Mouse (Mus musculus) kidney, embryonic 14.5 days (tissue): ENCODE results near the gene Retreg1. TPM values are rescaled to one million over a fixed set of nuclear protein-coding genes. Genes with fewer than 3 reads are reported as not detected.

Source experiments
- ATAC-seq: fragments of 200-750 bp; cut with Nextera tagmentation; 2 replicates; pipeline ENCODE4 v1.8.0; 2017; ENCODE audit warnings: moderate number of reproducible peaks, mild to moderate bottlenecking, moderate TSS enrichment, moderate library complexity; ENCODE audit not compliant: low FRiP score, low TSS enrichment
- H3K27ac ChIP-seq: fragments of 300-500 bp; sonication (generic); 2 replicates; pipeline ENCODE4 v1.5.1; 2014; ENCODE audit warnings: low read depth, mild to moderate bottlenecking, low read length, moderate library complexity, mixed read lengths
- H3K27me3 ChIP-seq: fragments of 300-500 bp; sonication (generic); 2 replicates; pipeline ENCODE4 v1.6.1; 2014; ENCODE audit warnings: mild to moderate bottlenecking, low read length; ENCODE audit not compliant: control insufficient read depth, insufficient read depth
- H3K36me3 ChIP-seq: fragments of 300-500 bp; sonication (generic); 2 replicates; pipeline ENCODE4 v1.6.1; 2014; ENCODE audit warnings: low read length, mixed read lengths; ENCODE audit not compliant: control insufficient read depth, insufficient read depth
- H3K4me1 ChIP-seq: fragments of 300-500 bp; sonication (generic); 2 replicates; pipeline ENCODE4 v1.6.1; 2014; ENCODE audit warnings: low read length, mixed read lengths; ENCODE audit not compliant: control insufficient read depth, insufficient read depth
- H3K4me2 ChIP-seq: fragments of 300-500 bp; sonication (generic); replicated peaks from 2 replicates; pipeline ENCODE4 v1.6.1; 2014; ENCODE audit warnings: low read depth, mild to moderate bottlenecking, low read length
- H3K4me3 ChIP-seq: fragments of 300-500 bp; sonication (generic); 2 replicates; pipeline ENCODE4 v1.5.1; 2014; ENCODE audit warnings: mild to moderate bottlenecking, low read length
- H3K9ac ChIP-seq: fragments of 300-500 bp; sonication (generic); 2 replicates; pipeline ENCODE4 v1.6.1; 2014; ENCODE audit warnings: low read depth, mild to moderate bottlenecking, low read length, moderate library complexity
- H3K9me3 ChIP-seq: fragments of 300-500 bp; sonication (generic); 2 replicates; pipeline ENCODE4 v1.6.1; 2016; ENCODE audit warnings: low read length; ENCODE audit not compliant: control insufficient read depth
- WGBS: fragments of 180-500 bp; shearing (Covaris S2); extraction: QIAGEN DNeasy Blood & Tissue Kit; methylation state at CpG from one replicate; pipeline ENCODE4 v1.1.7; 2014; 5-methylcytosine and 5-hydroxymethylcytosine counted together
- polyA plus RNA-seq: library from polyadenylated mRNA; unstranded; fragments of >200 nt; fragmentation: Nextera tagmentation; extraction: Ambion mirVana; gene quantifications from 2 replicates; pipeline ENCODE4 v1.2.1, GENCODE M21; 2014

The Retreg1 gene
- polyA plus RNA-seq, 1 experiment from 2014 or later, result 14.6 TPM

DNA sequence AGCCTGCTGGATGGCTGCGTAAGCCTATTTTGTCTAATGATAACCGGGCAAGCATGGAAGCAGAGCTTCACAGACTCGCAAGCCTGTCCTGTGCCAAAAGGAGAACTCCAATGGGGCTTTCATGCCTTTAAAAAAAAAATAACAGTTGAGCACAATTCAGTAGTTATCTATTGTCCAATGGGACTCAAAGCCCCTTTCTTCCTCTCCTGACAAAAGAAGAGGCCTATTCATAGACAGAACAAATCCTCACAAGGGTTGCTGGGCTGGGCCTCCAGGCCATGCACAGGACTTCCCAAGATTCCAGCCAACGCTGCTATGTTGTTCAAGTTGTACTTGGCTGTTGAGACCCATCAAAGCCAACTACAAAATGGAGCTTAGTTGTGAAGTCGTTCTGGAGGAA, 56.0 kb downstream of the Retreg1 start:
- 64% methylated on average over 5 of the region's 5 CpGs for WGBS
- no peaks in the 10 kb centered on the region for H3K9me3 ChIP-seq
- no peaks in the 10 kb centered on the region for H3K4me1 ChIP-seq
- H3K9ac ChIP-seq, result no peak overlapping the region
- no peak for ATAC-seq
- H3K36me3 ChIP-seq, result no peaks in the 10 kb centered on the region
- no peak overlapping the region for H3K27ac ChIP-seq
- no peaks in the 10 kb centered on the region for H3K27me3 ChIP-seq
- no peak overlapping the region for H3K4me3 ChIP-seq
- H3K4me2 ChIP-seq, result no peak overlapping the region

DNA sequence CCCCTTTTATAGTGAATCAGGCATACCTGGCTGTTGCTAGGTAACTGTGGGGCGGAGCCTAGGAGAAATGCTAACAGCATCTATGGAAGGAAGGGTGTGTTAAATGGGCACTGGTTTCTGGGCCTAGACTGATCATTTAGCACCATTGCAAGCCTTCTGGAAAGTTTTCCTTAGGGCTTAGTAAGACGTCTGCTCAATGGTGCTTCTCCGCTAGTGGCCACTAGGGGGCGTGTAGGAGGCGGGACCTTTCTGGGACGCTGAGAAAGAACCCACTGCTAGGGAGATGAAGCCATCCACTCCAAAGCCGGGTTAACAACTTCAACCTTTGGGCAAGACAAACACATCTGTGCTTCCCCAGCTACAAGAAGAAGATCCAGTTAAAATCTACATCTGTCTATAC, 57.6 kb downstream of the Retreg1 start:
- 7% methylated on average over 7 of the region's 7 CpGs for WGBS
- 0 out of 2 replicates have a peak, but pooled peaks have one; percentile 24 for ATAC-seq
- Histone ChIP-seq H3K9me3 (no peaks in the 10 kb centered on the region), H3K4me2 (no peak overlapping the region), H3K27me3 (no peaks in the 10 kb centered on the region), H3K27ac (no peak overlapping the region), H3K36me3 (no peaks in the 10 kb centered on the region), H3K9ac (no peak overlapping the region), H3K4me1 (no peaks in the 10 kb centered on the region), H3K4me3 (no peak overlapping the region)

DNA sequence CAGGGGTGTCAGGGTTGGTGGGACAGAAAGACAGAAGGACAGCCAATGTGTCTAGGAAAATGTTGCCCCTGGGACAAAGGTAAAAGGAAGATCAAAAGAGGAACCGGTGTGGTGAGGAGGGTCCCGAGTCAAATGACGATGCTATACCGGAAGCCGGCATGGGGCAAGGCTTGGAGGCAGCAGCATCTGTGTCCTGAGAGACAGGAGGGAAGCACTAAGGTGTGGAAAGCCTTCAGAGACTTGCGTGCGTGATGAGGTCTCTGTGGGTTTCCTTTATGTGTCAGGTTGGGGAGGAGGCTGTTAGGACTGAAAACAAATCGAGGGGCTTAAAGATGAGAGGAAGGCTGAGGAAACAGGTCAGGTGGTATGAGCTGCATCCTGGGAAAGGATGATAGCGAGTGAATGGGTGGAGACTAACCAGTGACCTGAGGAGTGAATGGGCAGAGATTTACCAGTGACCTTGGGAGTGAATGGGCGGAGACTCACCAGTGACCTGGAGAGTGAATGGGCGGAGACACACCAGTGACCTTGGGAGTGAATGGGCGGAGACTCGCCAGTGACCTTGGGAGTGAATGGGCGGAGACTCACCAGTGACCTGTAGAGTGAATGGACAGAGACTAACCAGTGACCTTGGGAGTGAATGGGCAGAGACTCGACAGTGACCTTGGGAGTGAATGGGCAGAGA, 60.1 kb downstream of the Retreg1 start:
- ATAC-seq, result no peak
- no peaks in the 10 kb centered on the region for H3K36me3 ChIP-seq
- H3K9me3 ChIP-seq, result no peaks in the 10 kb centered on the region
- 92% methylated on average over 15 of the region's 15 CpGs for WGBS
- H3K27ac ChIP-seq, result no peak overlapping the region
- no peaks in the 10 kb centered on the region for H3K4me1 ChIP-seq
- H3K4me2 ChIP-seq, result no peak overlapping the region
- H3K27me3 ChIP-seq, result no peaks in the 10 kb centered on the region
- no peak overlapping the region for H3K4me3 ChIP-seq
- H3K9ac ChIP-seq, result no peak overlapping the region

DNA sequence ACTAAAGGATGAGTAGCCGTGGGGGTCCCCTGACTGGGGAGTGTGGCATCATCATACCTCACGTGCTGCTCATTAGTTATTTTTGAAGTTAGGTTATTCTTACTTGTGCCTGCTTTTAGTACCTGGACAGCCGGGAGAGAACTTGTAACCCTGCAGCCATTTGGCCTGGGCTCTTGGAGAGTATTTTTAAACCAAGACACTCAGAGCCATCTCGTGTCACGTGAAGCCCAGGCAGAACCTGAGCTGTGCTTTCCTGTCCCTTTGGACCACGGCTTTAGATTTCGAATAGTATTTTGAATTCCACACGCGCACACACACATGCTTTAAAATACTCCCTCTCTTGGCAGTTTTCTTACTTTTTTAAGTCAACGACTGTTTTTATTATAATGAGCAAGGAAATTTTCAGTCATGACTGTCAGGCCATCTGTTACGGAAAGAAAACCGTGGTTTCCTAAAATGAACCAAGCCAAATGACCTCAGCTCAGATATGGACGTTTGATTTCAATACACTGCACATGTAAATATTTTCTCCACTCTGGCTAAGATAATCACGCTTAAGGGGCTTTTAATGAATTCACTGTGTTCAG, 61.5 kb downstream of the Retreg1 start:
- ATAC-seq, result no peak
- Histone ChIP-seq H3K27ac (no peak overlapping the region), H3K4me1 (no peaks in the 10 kb centered on the region), H3K9ac (no peak overlapping the region), H3K9me3 (no peaks in the 10 kb centered on the region), H3K27me3 (no peaks in the 10 kb centered on the region), H3K36me3 (no peaks in the 10 kb centered on the region), H3K4me2 (no peak overlapping the region), H3K4me3 (no peak overlapping the region)
- 81% methylated on average over 14 of the region's 14 CpGs for WGBS

DNA sequence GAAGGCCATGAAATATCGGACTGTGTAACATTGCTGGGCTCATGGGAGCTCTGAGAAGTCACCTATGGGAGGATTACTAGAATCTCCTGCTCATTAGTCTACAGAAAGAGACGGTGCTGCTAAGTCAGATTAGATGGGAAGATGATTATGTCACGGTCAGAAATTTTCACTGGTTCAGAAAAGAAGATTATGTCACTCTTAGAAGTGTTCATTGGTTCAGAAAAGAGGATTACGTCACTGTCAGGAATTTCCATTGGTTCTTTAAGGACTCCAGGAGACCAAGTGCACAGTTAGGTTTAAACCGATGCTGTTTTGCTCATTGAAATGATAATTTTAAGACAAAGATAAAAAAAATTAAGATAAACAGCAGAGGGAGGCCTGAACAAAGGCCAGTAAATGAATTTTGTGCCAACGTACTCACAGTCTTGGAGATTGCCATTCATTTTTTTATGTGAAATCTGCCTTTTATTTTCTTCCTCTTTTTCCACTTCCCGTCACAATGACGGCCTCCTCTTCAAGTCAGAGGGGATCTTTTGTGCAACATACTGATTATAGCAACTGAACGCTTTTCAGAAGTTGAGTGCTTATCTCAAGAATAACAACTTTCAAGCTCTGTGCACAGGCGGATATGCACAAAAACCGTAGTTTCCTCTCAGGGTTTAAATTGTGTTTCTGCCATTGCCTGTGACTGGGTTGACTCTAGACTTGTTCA, 67.0 kb downstream of the Retreg1 start:
- H3K4me2 ChIP-seq, result no peak overlapping the region
- H3K4me1 ChIP-seq, result no peaks in the 10 kb centered on the region
- no peaks in the 10 kb centered on the region for H3K27me3 ChIP-seq
- no peak overlapping the region for H3K27ac ChIP-seq
- H3K4me3 ChIP-seq, result no peak overlapping the region
- no peak for ATAC-seq
- WGBS, result 83% methylated on average over 11 of the region's 11 CpGs
- no peaks in the 10 kb centered on the region for H3K36me3 ChIP-seq
- H3K9me3 ChIP-seq, result no peaks in the 10 kb centered on the region
- H3K9ac ChIP-seq, result no peak overlapping the region

DNA sequence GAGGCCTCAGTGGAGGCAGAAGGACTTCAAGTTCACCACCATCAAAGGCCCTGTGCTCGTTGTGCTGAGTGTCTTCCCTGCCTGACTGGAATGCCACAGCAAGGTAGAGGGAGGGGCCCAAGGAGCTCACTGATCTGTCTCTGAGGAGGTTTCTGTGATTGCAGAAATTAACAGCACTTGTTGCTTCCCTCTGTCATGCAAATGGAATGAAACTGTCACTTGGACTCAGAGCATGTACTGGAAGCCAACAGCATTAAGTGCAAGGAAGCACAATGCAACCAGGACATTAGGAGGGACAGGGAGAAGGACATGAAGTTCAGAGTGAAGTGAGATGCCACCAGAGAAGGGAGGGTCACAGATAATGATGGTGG, 67.5 kb downstream of the Retreg1 start:
- Histone ChIP-seq H3K27me3 (no peaks in the 10 kb centered on the region), H3K9ac (no peak overlapping the region), H3K4me1 (no peaks in the 10 kb centered on the region), H3K27ac (no peak overlapping the region), H3K9me3 (no peaks in the 10 kb centered on the region), H3K4me3 (no peak overlapping the region), H3K4me2 (no peak overlapping the region), H3K36me3 (no peaks in the 10 kb centered on the region)
- 19% methylated on average over 1 of the region's 1 CpGs for WGBS
- ATAC-seq, result no peak

DNA sequence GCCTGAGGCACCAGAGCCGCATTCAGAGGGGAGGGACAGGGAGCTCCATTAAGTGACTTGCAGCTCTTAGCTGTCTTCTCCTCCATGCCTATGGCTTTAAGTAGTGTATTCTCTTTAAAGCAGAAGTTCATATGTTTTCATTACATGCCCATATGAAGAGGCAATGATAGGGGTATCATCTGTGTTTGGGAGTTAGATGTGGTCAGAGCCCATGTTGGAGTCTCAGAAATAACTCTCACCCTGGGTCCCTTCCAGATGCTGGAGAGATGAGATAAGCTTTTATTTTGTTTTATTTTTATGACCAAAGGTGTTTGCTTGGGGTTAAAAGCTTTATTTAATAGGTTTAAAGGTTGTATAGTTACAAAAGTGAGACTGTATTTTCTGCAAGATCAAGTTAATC, 67.9 kb downstream of the Retreg1 start:
- Histone ChIP-seq H3K4me1 (no peaks in the 10 kb centered on the region), H3K9me3 (no peaks in the 10 kb centered on the region), H3K27ac (no peak overlapping the region), H3K4me2 (no peak overlapping the region), H3K36me3 (no peaks in the 10 kb centered on the region), H3K27me3 (no peaks in the 10 kb centered on the region), H3K9ac (no peak overlapping the region), H3K4me3 (no peak overlapping the region)
- no peak for ATAC-seq
- 87% methylated on average over 1 of the region's 1 CpGs for WGBS

DNA sequence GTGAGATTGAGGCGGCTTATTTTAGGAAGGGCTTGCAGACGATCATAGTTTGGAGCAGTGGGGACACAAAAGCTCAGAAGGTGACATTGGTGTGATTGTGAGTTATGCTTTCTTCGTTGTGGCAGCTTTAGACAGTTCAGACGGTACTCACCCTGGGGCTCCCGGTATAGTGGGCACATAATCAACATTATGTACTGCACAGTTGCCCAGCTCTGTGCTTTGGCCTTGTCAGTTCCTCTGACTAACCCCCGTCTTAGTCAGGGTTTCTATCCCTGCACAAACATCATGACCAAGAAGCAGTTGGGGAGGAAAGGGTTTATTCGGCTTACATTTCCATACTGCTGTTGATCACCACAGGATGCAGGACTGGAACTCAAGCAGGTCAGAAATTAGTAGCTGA, 69.9 kb downstream of the Retreg1 start:
- no peak for ATAC-seq
- H3K9me3 ChIP-seq, result no peaks in the 10 kb centered on the region
- no peaks in the 10 kb centered on the region for H3K36me3 ChIP-seq
- WGBS, result 87% methylated on average over 7 of the region's 7 CpGs
- 0 out of 2 replicates have a peak overlapping the region, but pooled peaks have one; percentile 24 for H3K27ac ChIP-seq
- no peak overlapping the region for H3K4me3 ChIP-seq
- H3K9ac ChIP-seq, result no peak overlapping the region
- no peak overlapping the region for H3K4me2 ChIP-seq
- H3K4me1 ChIP-seq, result no peaks in the 10 kb centered on the region
- no peaks in the 10 kb centered on the region for H3K27me3 ChIP-seq

DNA sequence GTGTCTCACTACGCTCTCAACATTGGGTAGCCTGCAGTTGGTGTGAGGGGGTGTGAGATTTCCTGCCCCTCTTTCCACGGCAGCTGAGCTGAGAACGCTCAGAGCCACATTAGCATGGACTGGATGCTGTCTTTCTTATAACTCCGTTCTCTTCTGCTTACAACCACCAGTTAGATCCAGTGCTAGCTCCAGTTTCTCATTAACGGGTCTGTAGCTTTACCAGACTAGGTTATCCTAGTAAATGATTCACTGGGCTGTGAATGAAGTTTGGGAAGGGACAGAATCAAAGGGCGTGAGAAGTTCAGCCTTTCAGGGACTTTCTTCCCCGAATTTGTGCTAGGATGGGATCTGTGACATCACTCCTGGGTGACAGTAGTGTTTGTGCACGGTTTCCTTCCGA, 70.7 kb downstream of the Retreg1 start:
- H3K4me1 ChIP-seq, result no peaks in the 10 kb centered on the region
- no peak overlapping the region for H3K4me3 ChIP-seq
- H3K9ac ChIP-seq, result no peak overlapping the region
- 66% methylated on average over 9 of the region's 9 CpGs for WGBS
- H3K4me2 ChIP-seq, result no peak overlapping the region
- no peaks in the 10 kb centered on the region for H3K27me3 ChIP-seq
- 0 out of 2 replicates have a peak overlapping the region, but pooled peaks have one; percentile 31 for H3K27ac ChIP-seq
- no peaks in the 10 kb centered on the region for H3K9me3 ChIP-seq
- peak; percentile 75 for ATAC-seq
- H3K36me3 ChIP-seq, result no peaks in the 10 kb centered on the region
